Mouse (Mus musculus) heart, postnatal 25 days (tissue): ENCODE measurements at regions not wholly inside any gene's neighbourhood (a gene's known extent, or its start where the extent isn't known, plus 50 kb on each side); places are given as distances from the start of the nearest gene placed in this dataset.

ENCODE experiments used
- DNase-seq: peaks from one replicate; pipeline ENCODE4 v3.0.0; 2022; ENCODE audit warnings: low spot score
- intact Hi-C: fragments of 180-260 bp; cut with DNase I; formaldehyde crosslinking; loops from one replicate; pipeline ENCODE4 v1.15.1; 2025

DNA sequence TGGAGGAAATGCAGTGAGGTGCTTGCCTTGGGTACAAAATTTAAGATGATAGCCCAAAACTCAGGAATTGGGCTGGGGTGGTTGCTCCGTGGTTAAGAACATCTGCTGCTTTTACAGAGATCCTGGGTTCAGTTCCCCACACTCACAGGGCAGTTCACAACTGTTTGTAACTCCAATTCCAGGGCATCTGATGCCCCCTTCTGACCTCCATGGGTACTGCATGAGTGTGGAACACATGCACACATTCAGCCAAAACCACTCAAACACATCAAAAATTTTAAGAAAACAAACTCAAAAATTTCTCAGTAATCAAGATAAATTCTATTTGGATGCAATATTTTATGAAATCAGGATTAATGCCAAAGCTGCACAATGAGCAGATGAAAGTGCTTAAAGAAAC, 157.8 kb upstream of the H2al1a start:
- intact Hi-C loops, result no loop called here
- no peak for DNase-seq

DNA sequence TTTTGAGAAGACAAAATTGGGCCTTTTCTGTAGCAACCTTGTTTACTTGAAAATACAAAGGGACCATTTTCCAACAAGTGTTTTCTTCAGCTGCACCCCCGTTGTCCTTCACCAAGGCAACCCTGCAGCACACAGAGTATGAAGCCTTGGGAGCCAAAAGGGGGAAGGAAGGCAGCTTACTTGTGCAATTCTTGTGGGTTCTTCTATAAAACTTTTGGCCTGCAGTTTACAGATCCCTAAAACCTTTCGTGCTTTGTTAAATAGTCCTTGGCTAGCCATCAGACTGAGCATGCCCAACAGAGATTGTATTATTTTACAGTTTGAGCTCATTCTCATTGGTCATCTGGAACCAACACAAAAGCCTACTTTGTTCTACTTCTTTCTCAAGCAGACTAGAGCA, 140.6 kb upstream of the H2al1a start:
- DNase-seq, result no peak
- intact Hi-C loops, result no loop called here

DNA sequence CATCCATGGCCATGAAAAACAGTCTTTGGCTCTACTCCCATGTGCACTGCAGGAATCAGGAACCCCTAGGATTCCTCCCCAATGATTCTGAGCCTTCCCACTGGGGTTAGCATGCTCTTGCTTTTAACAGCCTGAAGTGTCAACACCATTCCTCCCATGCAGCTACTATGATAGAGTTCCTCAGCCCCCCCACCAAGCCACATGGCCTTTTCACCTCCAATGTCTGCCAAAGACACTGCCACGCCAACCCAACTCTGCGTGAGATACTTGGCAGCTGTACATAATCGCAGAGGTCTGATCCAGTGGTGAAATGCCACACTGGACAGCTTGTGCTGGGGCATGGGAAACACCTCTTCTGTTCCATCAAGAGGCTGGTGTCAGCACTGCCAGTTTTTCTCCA, 128.6 kb upstream of the H2al1a start:
- intact Hi-C loops, result no loop called here
- DNase-seq, result no peak

DNA sequence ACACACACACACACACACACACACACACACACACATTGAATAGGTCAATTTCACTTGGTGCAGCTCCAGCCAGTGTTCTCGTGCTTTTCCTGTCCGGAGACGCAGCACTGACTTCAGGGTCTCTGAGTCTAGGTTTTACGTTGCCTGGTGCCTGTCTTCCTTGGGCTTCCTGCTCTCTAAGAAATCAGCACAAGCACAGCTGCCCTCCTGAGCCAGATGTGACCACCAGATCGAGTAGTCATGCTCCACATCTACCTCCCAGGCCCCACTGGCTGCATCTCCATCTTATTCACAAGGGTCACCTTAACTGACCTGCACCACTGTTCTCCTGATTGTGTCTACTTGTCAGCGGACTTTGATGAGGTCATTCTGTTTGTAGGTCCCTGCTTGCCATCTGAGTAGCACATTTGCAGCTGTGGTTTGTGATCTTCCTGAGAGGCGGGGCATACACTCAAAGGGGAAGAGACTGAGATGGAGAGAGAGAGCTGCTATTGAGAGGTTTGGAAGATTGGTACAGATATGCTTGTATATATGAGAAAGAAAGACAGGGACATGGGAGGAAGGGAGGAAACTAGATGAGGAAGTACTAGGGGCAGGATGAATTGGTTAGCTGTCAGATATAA, 118.8 kb upstream of the H2al1a start:
- no peak for DNase-seq
- intact Hi-C loops, result no loop called here

DNA sequence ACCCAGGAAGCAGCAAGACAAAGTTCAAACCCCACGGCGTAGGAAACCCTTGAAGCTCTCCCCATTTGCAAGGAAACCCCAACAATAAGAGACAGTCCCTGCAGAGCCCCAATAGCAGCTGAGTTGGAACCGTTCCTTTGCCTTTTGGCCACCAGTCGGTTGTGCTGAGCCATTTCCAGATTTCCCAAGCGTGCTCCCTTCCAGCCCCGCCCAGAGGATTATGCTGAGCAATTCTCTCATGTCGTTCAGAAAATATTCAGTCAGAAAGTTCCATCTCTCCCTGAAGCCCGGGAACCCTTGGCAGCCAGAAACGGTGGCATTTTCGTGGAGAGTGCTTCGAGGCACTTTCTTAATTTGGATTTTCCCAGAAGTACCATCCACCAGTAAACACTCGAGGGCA, 117.2 kb upstream of the H2al1a start:
- intact Hi-C loops, result no loop called here
- DNase-seq, result no peak

DNA sequence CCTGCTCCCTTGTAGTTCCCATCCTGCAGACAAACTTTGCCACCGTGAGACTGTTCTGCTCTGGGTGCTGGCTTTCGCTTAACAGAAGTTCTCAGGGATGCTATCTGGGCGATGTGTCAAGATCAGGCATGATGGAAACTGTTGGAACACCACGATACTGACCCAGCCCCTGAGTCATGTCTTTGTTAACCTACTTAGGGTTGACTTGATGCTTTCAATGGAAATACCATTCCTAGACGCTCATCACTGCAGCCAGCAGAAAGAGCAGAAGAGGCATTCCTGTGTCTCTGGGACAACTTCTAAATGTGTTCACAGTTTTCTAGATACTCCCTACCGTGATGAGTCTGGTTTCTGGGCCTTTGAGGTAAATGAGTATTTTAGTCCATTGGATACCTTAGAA, 108.2 kb upstream of the H2al1a start:
- DNase-seq, result no peak
- intact Hi-C loops, result no loop called here

DNA sequence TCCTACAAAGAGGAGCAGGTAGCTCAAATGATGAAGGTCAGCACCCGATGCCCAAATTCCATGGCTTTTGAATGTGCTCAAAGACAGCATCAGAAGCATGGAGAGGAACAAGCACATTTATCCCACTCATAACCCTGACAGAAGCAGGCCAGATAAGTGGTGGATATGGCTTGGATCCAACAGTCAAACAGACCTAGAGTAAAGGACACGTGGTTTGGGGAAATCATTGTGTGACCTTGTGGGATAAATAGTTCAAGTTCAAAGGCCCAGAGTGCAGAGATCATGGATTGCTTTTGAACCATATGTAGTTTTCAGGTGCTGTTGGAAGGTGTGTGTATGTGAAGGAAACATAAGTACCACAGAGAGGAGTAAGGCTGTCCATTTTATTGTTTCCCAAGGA, 94.9 kb upstream of the H2al1a start:
- DNase-seq, result no peak
- intact Hi-C loops, result no loop called here

DNA sequence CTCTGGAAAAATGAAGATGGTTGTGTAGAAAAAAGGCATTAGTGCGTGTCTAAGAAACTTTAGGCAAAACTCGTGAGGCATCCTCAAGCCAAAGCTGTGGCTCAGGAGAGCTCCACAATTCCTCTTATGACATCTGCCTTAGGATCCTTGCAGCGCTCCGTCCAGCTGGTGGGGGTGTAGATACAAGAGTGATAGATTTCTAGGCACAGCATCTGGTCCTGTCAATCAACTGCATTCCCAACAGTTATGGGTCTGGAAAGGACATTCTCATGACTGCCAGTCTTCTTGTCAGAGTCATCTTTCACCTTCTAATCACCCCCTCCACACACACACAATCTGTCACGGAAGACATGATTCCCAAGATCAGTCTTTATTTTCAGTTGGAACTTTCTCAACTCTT, 89.2 kb upstream of the H2al1a start:
- DNase-seq, result no peak
- intact Hi-C loops, result no loop called here

DNA sequence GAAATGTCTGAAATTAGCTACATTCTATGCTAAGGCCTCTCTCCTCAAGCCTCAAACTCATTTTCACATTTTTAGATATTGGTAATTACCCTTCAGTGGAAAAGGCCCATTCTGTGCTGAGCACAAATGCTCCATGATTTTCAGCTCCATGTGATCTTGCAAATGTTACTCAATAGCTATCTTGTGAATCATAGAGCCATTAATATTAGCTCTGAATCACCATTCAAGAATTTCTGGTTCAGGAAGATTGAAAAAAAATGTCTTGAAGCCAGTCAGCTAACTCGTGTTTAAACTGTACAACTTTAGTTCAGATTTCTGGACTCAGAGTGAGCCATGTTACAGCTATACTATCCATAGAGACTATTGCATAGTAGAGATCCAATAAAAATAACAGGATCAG, 86.2 kb upstream of the H2al1a start:
- intact Hi-C loops, result no loop called here
- no peak for DNase-seq

DNA sequence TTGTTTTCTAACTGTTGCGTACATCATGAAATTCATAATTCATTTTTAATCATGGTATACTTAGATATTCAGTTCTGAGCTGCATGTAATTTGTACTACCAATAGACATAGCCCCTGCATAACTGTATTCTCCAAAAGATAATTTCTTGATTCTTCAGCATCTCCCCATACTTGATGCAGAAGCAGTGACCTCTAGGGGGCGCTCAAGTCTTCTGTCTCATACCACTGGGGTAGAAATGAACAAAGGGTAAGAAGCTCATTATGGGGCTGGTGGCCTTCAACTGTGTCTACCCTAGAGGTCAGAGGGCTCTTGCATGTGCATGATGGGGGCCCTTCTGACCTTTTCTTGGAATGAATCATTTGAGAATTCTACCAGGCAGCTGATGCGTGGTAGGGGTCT, 85.6 kb upstream of the H2al1a start:
- intact Hi-C loops, result no loop called here
- DNase-seq, result no peak

DNA sequence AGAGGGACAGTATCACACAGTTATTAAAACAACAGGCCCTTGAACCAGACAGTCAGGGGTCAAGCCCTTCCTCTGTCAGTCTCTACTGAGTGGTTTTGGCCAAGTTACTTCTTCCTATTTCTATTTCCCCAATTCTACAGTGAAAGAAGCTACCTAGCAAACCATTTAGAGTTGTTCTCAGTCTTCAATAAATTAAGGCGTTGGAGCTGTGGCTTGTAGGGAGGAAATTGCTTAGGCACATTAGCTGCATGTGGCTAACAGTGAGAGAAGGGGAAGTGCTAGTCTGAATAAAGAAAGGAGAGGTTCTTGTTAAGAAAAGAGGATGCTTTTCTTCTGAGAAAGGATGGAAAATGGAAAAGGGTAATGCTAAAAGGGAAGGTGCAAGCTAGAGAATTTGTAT, 60.0 kb upstream of the H2al1a start:
- DNase-seq, result no peak
- intact Hi-C loops, result no loop called here

DNA sequence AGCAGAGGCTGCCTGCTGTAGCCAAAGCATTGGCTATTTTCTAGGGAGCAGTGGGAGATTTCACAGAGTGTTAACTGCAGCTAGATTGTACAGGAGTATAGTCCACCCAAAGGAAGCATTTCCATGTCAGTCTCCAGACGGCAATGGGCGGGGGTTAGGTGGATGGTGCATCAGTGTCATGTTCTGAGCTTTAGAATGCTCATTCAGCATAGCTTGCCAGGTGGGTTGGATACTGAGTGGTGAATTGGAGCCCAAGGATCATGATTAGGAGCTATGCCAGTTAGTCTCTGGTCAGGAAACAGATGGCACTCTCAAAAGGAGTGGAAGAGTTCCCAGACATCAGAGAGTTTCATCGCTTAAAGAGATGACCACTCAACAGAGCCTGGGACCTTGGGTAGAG, 53.5 kb upstream of the H2al1a start:
- DNase-seq, result no peak
- intact Hi-C loops, result no loop called here
